In the genomic region with DNA sequence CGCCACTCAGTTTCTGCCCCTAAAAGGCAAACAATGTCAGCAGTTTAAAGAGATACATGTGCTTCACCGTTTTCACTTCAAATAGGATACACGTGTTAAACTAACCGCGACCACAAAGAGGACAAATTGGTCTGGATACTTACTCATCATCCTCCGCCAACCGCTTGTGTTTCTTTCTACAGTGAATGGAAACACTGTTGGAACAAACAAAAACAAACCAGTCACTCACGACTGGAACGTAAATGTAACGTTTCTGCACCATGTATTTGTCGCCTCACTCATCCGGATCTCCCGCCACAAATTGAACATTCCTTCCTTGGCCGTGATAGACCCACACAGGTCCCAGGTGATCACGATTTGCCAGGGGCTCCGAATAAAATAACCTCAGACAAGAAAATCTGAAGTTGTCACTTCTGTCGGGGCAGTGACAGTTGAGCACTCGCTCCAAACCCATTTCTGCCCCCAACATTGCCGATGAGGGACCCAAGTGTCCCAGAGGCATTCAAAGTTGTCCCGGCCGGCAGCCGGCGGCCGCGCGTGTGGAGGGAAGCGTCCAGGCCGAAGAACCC, we compare ENCODE assay signal across 8 mouse cellular contexts. TPM values are rescaled to one million over a fixed set of nuclear protein-coding genes. Genes with fewer than 3 reads are reported as not detected.
DNase-seq lines count a peak whose midpoint lies in the region; ATAC-seq lines count a peak whose summit lies in the region.

No protein-coding gene starts in this region.

- peaks cover 3 to 12% of the 10 kb centered on the region in 2 experiments; a peak in 3 of 4 replicates for H3K4me1 ChIP-seq in heart, embryonic 14.5 days (ENCODE audit: control insufficient read depth in 2 of 2, insufficient read depth in 2 of 2, low read length in 2 of 2)
- peaks cover 17% of the 10 kb centered on the region for H3K4me1 ChIP-seq in embryonic facial prominence, embryonic 12.5 days
- H3K4me1 ChIP-seq in limb, embryonic 12.5 days (replicated peaks): peaks cover 20% of the 10 kb centered on the region

- peak overlapping the region; percentile 72 to 81; a peak in 3 of 4 replicates for H3K27ac ChIP-seq in heart, embryonic 14.5 days (replicated peaks in 1 of 2; ENCODE audit: control insufficient read depth in 1 of 2, insufficient read depth in 1 of 2, low read depth in 2 of 2, low read length in 2 of 2)
- H3K27ac ChIP-seq in embryonic facial prominence, embryonic 12.5 days: peak overlapping the region; percentile 81
- H3K27ac ChIP-seq in limb, embryonic 12.5 days: peak overlapping the region; percentile 89

- H3K27me3 ChIP-seq in heart, embryonic 14.5 days (ENCODE audit: control insufficient read depth, insufficient read depth, low read length): no peaks in the 10 kb centered on the region
- H3K27me3 ChIP-seq in embryonic facial prominence, embryonic 12.5 days: no peaks in the 10 kb centered on the region
- H3K27me3 ChIP-seq in limb, embryonic 12.5 days: no peaks in the 10 kb centered on the region
- H3K27me3 ChIP-seq in splenic B cell, adult 2 months (ENCODE audit: control insufficient read depth, insufficient read depth, low read length, poor library complexity, severe bottlenecking): no peaks in the 10 kb centered on the region

- peak overlapping the region; percentile 89 for H3K9ac ChIP-seq in heart, embryonic 14.5 days (ENCODE audit: low read length)
- peak overlapping the region; percentile 93 for H3K9ac ChIP-seq in embryonic facial prominence, embryonic 12.5 days
- H3K9ac ChIP-seq in limb, embryonic 12.5 days (replicated peaks): peak overlapping the region; percentile 91

- H3K4me3 ChIP-seq in heart, embryonic 14.5 days (ENCODE audit: control insufficient read depth in 1 of 2, insufficient read depth in 1 of 2, low read depth in 1 of 2, low read length in 2 of 2): peak overlapping the region; percentile 56 to 65
- H3K4me3 ChIP-seq in embryonic facial prominence, embryonic 12.5 days: peak overlapping the region; percentile 91
- H3K4me3 ChIP-seq in limb, embryonic 12.5 days (replicated peaks): peak overlapping the region; percentile 89

- WGBS in heart, embryonic 14.5 days: 1% methylated on average over 28 of the region's 28 CpGs
- WGBS in embryonic facial prominence, embryonic 12.5 days: 1% methylated on average over 28 of the region's 28 CpGs
- WGBS in limb, embryonic 12.5 days: 2% methylated on average over 28 of the region's 28 CpGs

- no peaks in the 10 kb centered on the region for H3K9me3 ChIP-seq in heart, embryonic 14.5 days (ENCODE audit: control insufficient read depth, low read length)
- H3K9me3 ChIP-seq in embryonic facial prominence, embryonic 12.5 days: no peaks in the 10 kb centered on the region
- H3K9me3 ChIP-seq in limb, embryonic 12.5 days: no peaks in the 10 kb centered on the region

- intact Hi-C loops in heart, postnatal 36 days (cut with DNase I): no loop called here

- H3K36me3 ChIP-seq in heart, embryonic 14.5 days (ENCODE audit: control insufficient read depth, insufficient read depth, low read length): peaks cover 26% of the 10 kb centered on the region
- H3K36me3 ChIP-seq in embryonic facial prominence, embryonic 12.5 days: 0 out of 2 replicates have a peak, but pooled peaks cover 3% of the 10 kb centered on the region
- H3K36me3 ChIP-seq in limb, embryonic 12.5 days: peaks cover 24% of the 10 kb centered on the region; the same call in 1 of the 2 replicates
- H3K36me3 ChIP-seq in splenic B cell, adult 2 months (ENCODE audit: control insufficient read depth, insufficient read depth, low read length, poor library complexity, severe bottlenecking): no peaks in the 10 kb centered on the region

- peak overlapping the region; percentile 60 for H3K4me2 ChIP-seq in heart, embryonic 14.5 days (ENCODE audit: low read length)
- H3K4me2 ChIP-seq in embryonic facial prominence, embryonic 12.5 days (replicated peaks): peak overlapping the region; percentile 72
- peak overlapping the region; percentile 74 for H3K4me2 ChIP-seq in limb, embryonic 12.5 days

- no peak for DNase-seq in heart, postnatal 36 days
- peak; percentile 54 for DNase-seq in splenic B cell, adult 2 months (ENCODE audit: low read depth, low spot score)
- no peak for DNase-seq in cerebellum, adult 9-10 months
- no peak for DNase-seq in layer of hippocampus, adult 11-12 months (ENCODE audit: low spot score)

- ATAC-seq in heart, embryonic 14.5 days (ENCODE audit: insufficient number of reproducible peaks, insufficient read depth, low FRiP score, low read depth): no peak
- peak; percentile 47 for ATAC-seq in CD4-positive, CD25-positive, alpha-beta regulatory T cell, adult 4 months
- no peak for ATAC-seq in embryonic facial prominence, embryonic 12.5 days (ENCODE audit: insufficient number of reproducible peaks, insufficient read depth, low FRiP score, low TSS enrichment)
- ATAC-seq in limb, embryonic 12.5 days (ENCODE audit: insufficient number of reproducible peaks, insufficient read depth, low FRiP score, low TSS enrichment, low read depth): no peak

RNA-seq across cellular contexts. Expression of a gene that starts 0.7 kb away (rescaled TPM):
- polyA plus RNA-seq in heart, embryonic 14.5 days (2014; fragmentation: Nextera tagmentation; extraction: Ambion mirVana): 12.5 and 12.6 TPM in 2 replicates
- total RNA-seq in heart, postnatal 36 days (2021): 10 to 100 TPM; 19.5 to 23.2 TPM
- polyA plus RNA-seq in CD4-positive, CD25-positive, alpha-beta regulatory T cell, adult 4 months (2017; shearing (Covaris generic)): 1 to 10 TPM; 2.9 to 5.2 TPM
- polyA plus RNA-seq in embryonic facial prominence, embryonic 12.5 days (2016; fragmentation: Nextera tagmentation; extraction: Ambion mirVana): 26.5 and 29.6 TPM in 2 replicates
- 30.1 and 33.0 TPM in 2 replicates for polyA plus RNA-seq in limb, embryonic 12.5 days (2016; fragmentation: Nextera tagmentation; extraction: Ambion mirVana)

RNA-seq across cellular contexts. Expression of a gene that starts 20.9 kb away (rescaled TPM):
- polyA plus RNA-seq in heart, embryonic 14.5 days (2014; fragmentation: Nextera tagmentation; extraction: Ambion mirVana): 114 and 121 TPM in 2 replicates
- total RNA-seq in heart, postnatal 36 days (2021): 10 to 100 TPM; 59.2 to 65.2 TPM
- polyA plus RNA-seq in CD4-positive, CD25-positive, alpha-beta regulatory T cell, adult 4 months (2017; shearing (Covaris generic)): 10 to 100 TPM; 38.9 to 44.7 TPM
- 152 and 160 TPM in 2 replicates for polyA plus RNA-seq in embryonic facial prominence, embryonic 12.5 days (2016; fragmentation: Nextera tagmentation; extraction: Ambion mirVana)
- 127 and 136 TPM in 2 replicates for polyA plus RNA-seq in limb, embryonic 12.5 days (2016; fragmentation: Nextera tagmentation; extraction: Ambion mirVana)

RNA-seq across cellular contexts. Expression of a gene that starts 28.2 kb away (rescaled TPM):
- not detected in 2 replicates for polyA plus RNA-seq in heart, embryonic 14.5 days (2014; fragmentation: Nextera tagmentation; extraction: Ambion mirVana)
- total RNA-seq in heart, postnatal 36 days (2021): not detected
- polyA plus RNA-seq in CD4-positive, CD25-positive, alpha-beta regulatory T cell, adult 4 months (2017; shearing (Covaris generic)): not detected
- 0.13 TPM in 1 of 2 replicates, not detected in the other for polyA plus RNA-seq in embryonic facial prominence, embryonic 12.5 days (2016; fragmentation: Nextera tagmentation; extraction: Ambion mirVana)
- polyA plus RNA-seq in limb, embryonic 12.5 days (2016; fragmentation: Nextera tagmentation; extraction: Ambion mirVana): not detected in 2 replicates
